Mouse (Mus musculus) macrophage (primary cell): ENCODE data around the gene Ptov1. TPM values are rescaled to one million over a fixed set of nuclear protein-coding genes. Genes with fewer than 3 reads are reported as not detected.

Experiments
- H3K27ac ChIP-seq: fragments of 350-480 bp; formaldehyde crosslinking; 2 replicates; pipeline ENCODE4 v1.9.0; 2021
- H3K36me3 ChIP-seq: fragments of 350-480 bp; formaldehyde crosslinking; 2 replicates; pipeline ENCODE4 v1.9.0; 2021; ENCODE audit errors: inconsistent target
- H3K4me3 ChIP-seq: fragments of 350-480 bp; formaldehyde crosslinking; 2 replicates; pipeline ENCODE4 v1.9.0; 2021; ENCODE audit errors: inconsistent target
- H3K79me2 ChIP-seq: fragments of 350-480 bp; formaldehyde crosslinking; 2 replicates; pipeline ENCODE4 v1.9.0; 2021; ENCODE audit errors: inconsistent target
- WGBS: methylation state at CpG from one replicate; pipeline ENCODE4 v1.1.7; 2026; ENCODE audit warnings: inconsistent platforms; ENCODE audit not compliant: missing documents; 5-methylcytosine and 5-hydroxymethylcytosine counted together
- polyA plus RNA-seq: library from polyadenylated mRNA; stranded (reverse); fragments of 250-400 nt; gene quantifications from 3 replicates; pipeline ENCODE4 v1.2.4, GENCODE M21; 2018; ENCODE audit warnings: inconsistent platforms

Ptov1 gene
- polyA plus RNA-seq, 1 experiment from 2014 or later, result 49.4 TPM

DNA sequence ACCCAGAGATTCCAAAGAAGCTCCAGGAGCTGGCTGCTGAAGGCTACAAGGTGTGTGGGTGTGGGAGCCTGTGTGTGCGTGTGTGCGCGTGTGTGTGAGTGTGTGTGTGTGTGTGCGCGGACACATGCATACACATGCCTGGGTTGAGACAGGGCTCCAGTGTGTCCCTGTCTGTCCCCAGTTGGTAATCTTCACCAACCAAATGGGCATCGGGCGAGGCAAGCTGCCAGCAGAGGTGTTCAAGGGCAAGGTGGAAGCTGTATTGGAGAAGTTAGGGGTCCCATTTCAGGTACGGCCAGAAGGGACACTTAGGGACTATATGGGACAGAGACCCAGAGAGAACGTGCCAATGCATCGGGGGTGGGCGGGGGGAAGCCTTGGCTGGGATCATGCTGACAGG is 9.7 kb downstream of the Ptov1 start:
- no peak overlapping the region for H3K27ac ChIP-seq
- H3K4me3 ChIP-seq, result no peak overlapping the region
- peaks cover 27% of the 10 kb centered on the region for H3K36me3 ChIP-seq
- 90% methylated on average over 11 of the region's 11 CpGs for WGBS
- peaks cover 61% of the 10 kb centered on the region for H3K79me2 ChIP-seq

DNA sequence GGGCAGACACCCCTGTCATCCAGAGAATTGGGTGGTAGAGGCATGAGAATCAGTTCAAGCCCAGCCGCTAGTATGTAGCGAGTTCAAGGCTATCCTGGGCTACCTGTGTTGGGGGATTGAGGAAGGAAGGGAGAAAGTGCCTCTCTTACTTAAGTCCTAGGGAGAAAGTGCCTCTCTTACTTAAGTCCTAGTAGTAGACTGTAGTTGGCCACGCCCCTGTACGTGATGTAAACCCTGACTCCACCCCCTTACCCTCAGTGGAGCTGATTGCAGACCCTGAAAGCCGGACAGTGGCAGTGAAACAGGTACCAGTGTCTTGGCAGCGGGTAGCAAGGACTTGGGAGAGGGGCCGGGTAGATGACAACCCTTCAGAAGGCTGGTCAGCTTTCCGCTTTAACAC is 11.7 kb downstream of the Ptov1 start:
- peaks cover 16% of the 10 kb centered on the region for H3K36me3 ChIP-seq
- H3K27ac ChIP-seq, result peak overlapping the region; percentile 95
- H3K79me2 ChIP-seq, result peaks cover 62% of the 10 kb centered on the region
- H3K4me3 ChIP-seq, result peak overlapping the region; percentile 81
- 30% methylated on average over 8 of the region's 8 CpGs for WGBS

DNA sequence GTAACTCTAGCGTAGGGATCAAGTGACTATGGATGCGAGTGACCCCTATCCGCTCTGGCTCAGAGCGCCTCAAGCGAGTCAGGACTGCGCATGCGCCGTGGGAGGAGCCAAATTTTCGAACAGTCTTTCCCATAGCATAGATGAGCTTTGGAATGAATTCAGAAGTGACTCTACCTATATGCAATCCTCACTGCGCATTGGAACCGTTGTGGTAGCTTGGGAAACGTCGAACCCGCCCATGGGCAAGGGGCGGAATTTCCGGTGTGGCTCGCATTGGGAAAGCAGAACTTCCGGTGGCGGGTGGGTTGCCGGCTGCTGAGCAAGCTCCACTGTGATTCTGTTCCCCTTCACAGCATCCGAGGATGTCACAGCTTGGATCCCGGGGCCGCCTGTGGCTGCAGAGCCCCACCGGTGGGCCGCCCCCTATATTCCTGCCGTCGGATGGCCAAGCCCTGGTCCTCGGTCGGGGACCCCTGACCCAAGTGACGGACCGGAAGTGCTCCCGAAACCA is 12.5 kb downstream of the Ptov1 start, which contains the start of gene Pnkp:
Pnkp (plus strand) TSS at position 98 of the 511 bp plus-strand sequence.
- WGBS, result 0% methylated on average over 28 of the region's 32 CpGs
- Histone ChIP-seq H3K27ac (peak within 1 kb of the TSS; percentile 95), H3K4me3 (peak within 1 kb of the TSS; percentile 81), H3K36me3 (peaks cover 8% of the 10 kb centered on the region), H3K79me2 (peaks cover 70% of the 10 kb centered on the region)

DNA sequence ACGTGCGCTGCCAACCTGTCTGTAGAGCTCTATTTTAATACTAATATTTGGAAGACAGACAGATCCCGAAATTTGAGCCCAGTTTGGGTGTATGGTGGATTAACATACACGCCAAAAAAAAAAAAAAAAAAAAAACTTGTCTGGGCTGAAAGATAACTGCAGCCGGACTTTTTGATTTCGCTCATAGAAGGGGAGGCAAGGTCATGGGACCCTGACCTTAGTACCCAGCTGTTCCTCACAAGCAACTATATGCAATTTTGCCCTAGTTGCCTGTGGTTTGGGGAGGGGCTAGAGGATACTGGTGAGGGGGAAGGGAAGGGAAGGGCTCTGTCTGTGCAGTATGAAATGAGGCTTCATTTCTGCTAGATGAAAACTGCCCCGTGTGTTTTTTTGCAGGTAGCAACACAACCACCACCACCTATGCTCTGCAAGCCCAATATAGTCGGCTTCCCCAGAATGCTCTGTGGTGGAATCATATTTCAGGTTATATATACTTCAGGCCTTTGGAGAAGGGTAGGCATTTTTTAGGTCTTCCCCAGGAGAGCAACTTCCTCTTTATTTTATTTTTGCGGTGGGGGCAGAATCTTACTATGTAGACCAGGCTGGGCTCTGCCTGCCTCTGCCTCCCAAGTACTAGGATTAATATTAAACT is 13.2 kb downstream of the Ptov1 start:
- Histone ChIP-seq H3K79me2 (peaks cover 74% of the 10 kb centered on the region), H3K36me3 (peaks cover 1% of the 10 kb centered on the region; the same call in 1 of the 2 replicates), H3K27ac (peak overlapping the region; percentile 95), H3K4me3 (peak overlapping the region; percentile 81)
- WGBS, result 31% methylated on average over 9 of the region's 9 CpGs

DNA sequence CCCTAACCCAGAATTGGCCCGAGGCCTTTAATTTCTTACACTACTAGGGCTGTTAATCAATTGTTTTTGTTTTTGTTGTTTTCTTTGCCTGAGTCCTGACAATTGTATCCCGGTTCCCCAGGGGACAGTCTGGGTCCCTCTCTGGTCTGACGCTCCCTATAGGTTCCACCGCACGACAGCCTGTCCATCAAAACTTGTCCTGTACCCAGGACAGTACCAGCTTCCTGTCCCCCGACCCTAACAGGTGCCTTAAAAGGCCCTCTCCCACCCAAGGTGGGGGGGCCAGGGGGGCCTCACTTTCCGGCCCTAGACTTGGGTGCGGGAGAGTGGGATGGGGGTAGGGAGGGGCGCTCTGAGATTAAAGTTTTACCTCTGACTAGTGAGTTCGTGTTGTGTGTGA is 14.6 kb downstream of the Ptov1 start:
- WGBS, result 41% methylated on average over 10 of the region's 10 CpGs

DNA sequence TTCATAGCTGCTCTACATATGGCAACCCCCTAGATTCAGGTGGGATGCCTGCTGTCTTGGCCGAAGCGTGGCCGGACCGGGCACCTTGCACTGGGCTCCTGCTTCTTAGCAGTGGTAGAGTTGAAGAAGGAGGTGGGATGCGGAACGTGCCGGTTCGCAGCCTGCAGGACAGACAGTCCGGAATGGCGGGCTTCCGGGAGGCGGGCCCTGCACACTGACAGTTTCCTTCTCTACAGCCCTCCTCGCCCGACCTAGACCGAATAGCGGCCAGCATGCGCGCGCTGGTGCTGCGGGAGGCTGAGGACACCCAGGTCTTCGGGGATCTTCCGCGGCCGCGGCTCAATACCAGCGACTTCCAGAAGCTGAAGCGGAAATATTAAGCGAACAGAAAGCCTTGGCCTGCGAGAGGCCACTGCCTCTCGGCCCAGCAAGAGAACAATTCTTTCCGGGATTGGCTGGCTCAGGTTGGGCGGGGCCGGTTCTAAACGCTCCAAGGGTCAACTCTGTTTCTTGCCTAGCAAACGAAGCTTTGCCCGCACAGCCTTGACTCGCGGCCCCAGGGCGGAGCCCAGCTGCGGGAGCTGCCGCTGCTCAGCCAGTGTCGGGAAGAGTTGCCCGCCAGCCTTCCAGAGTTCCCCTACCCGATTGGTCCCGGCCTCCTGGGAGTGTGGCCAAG is 15.1 kb downstream of the Ptov1 start:
- Histone ChIP-seq H3K36me3 (no peaks in the 10 kb centered on the region), H3K79me2 (peaks cover 67% of the 10 kb centered on the region), H3K4me3 (peak overlapping the region; percentile 73), H3K27ac (peak overlapping the region; percentile 95)
- 1% methylated on average over 45 of the region's 45 CpGs for WGBS

More for the DNA sequence above, 14.6 kb downstream of the Ptov1 start:
- peak overlapping the region; percentile 73 for H3K4me3 ChIP-seq
- H3K79me2 ChIP-seq, result peaks cover 72% of the 10 kb centered on the region
- H3K27ac ChIP-seq, result peak overlapping the region; percentile 95
- H3K36me3 ChIP-seq, result no peaks in the 10 kb centered on the region

DNA sequence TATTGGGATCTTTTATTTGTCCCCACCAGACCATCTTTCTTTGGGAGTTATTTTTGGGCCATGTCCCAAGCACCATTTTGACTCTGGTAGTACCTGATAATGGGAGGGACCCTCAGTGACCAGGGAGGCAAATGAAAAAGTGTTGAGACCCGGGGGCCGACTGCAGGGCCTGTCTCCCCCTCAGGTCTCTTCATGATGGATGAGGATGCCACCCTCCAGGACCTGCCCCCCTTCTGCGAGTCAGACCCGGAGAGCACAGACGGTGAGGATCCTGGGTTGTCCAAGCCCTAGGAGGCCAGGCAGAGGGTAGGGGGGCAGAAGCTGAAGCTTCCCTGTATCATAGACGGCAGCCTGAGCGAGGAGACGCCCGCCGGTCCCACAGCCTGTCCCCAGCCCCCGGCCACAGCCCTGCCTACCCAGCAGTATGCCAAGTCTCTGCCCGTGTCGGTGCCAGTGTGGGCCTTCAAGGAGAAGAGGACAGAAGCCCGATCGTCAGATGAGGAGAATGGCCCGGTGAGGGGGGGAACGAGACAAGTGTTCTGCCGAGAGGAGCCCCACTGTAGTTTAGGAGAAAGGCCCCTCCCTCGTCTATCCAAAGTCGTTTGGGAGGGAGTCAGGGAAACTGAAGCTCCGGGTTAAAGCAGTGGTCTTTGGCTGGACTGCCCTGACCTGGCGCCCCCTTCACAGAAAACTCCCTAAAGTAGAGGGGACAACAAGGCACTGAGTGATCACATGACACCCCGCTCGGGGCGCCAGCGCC is 15.8 kb downstream of the Ptov1 start:
- peak overlapping the region; percentile 95 for H3K27ac ChIP-seq
- 31% methylated on average over 26 of the region's 26 CpGs for WGBS

DNA sequence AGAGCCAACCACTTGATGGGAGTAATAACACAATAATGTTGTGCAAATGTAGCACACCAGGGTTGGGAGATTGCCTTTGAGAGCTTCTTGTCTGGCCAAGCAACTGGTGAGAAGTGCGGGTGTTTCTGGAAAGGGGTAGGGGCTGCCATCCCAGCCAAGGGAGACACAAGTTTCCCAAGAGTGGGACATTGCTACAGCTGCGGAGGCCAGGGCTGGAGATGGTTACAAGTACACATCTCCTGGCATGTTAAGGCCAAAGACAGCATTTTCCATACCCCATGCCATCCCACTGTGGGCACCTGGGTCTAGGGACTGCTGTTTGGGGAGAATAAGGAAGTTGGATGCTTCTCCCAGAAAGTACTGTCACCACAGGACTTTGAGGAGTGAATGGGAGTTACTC is 16.5 kb downstream of the Ptov1 start:
- WGBS, result 88% methylated on average over 2 of the region's 2 CpGs
- peaks cover 55% of the 10 kb centered on the region for H3K79me2 ChIP-seq
- no peak overlapping the region for H3K27ac ChIP-seq
- no peaks in the 10 kb centered on the region for H3K36me3 ChIP-seq
- no peak overlapping the region for H3K4me3 ChIP-seq

More for the DNA sequence above, 15.8 kb downstream of the Ptov1 start:
- Histone ChIP-seq H3K36me3 (no peaks in the 10 kb centered on the region), H3K79me2 (peaks cover 59% of the 10 kb centered on the region), H3K4me3 (peak overlapping the region; percentile 73)

DNA sequence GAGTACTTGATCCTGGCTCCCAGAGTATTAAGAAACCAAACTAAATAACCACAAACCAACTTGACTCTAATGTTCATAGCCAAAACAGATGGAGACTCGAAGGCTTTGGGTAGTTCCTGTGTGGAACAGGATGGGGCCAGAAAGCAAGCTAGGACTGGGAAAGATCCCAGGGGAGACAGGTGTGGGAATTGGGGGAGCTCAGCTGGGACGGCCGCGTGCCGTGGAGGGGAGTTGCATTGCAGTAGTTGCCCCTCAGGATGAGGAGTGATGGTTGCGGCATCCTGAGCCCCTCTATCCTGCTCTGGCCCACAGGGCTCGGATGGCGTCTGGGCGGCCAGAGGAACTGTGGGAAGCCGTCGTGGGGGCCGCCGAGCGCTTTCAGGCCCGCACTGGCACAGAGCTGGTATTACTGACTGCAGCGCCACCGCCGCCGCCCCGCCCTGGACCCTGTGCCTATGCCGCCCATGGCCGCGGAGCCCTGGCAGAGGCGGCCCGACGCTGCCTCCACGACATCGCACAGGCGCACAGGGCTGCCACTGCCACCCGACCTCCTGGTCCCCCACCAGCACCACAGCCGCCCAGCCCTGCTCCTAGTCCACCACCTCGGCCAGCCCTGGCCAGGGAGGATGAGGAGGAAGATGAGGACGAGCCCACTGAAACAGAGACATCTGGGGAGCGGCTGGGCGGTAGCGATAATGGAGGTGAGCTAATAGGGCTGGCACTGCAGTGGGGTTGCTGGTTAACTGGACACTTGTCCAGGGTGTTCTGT is 17.1 kb downstream of the Ptov1 start:
- Histone ChIP-seq H3K79me2 (peaks cover 55% of the 10 kb centered on the region), H3K36me3 (no peaks in the 10 kb centered on the region), H3K4me3 (no peak overlapping the region), H3K27ac (no peak overlapping the region)
- 93% methylated on average over 23 of the region's 36 CpGs for WGBS

DNA sequence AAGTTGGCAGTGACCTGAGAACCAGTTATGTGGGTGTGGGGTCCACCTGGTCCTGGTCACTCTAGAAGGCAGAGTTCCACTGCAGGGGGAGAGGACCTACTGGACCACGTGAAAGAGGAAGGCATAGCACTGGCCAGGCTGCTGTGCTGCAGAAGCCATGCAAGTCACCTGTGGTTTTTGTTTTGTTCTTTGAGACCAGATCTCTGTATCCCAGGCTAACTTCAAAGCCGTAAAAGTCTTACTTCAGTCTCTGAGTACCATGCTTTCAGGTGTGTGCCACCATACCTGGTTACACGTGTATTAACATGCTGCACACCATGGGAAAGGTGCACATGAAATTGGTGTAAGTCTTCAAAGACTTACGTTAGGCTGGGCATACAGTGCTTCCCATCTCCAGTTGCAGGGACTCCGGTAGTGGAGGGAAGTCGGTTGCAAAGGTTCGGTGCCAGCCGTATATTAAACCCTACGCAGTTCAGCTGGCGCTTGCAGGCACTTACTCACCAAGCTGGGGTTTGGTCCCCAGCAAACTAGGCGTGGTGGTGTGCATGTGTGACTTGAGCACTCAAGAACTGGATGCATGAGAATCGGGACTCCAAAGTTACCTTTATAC is 17.9 kb downstream of the Ptov1 start:
- Histone ChIP-seq H3K36me3 (peaks cover under 1% of the 10 kb centered on the region; the same call in 1 of the 2 replicates), H3K4me3 (no peak overlapping the region), H3K27ac (no peak overlapping the region), H3K79me2 (peaks cover 60% of the 10 kb centered on the region)
- 88% methylated on average over 11 of the region's 12 CpGs for WGBS

DNA sequence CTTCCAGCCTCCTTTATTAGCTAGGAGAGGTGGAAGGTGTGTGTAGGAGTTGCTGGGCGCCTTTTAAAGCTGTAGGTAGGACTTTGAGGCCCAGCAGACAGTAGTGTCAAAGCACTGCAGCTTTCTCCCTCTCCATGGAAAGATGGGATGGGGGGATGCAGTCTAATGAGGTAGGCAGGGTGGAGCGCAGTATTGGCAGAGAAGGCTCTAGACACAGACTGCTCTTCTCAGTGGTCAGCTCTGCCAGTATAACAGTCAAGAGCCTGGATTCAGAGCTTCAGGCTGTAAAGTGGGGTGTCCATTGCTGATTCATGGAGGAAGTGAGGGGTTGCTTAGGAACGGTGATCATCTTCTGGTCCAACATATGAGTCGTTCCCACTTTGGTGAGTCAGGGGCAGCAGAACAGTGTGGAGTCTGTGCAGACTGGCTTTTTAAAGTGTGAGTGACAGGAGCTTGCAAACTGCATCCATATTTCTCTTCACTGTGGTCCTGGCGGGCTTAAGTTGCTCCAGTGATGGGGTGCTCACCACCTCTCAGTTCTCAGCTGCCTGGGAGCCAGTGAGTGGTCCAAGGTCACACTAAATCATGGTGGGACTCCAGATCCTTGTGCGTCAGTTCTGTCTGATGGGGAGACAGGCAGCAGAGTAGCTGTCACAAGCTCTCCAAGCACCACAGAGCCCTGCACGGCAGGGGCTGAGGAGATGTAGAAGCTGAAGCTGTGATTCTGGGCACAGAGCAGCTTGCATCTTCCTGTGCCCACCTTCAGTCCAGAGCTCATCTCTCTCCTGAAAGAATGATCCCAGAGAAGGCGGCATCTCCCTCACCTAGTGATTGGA is 18.6 kb downstream of the Ptov1 start:
- WGBS, result 62% methylated on average over 8 of the region's 8 CpGs
- Histone ChIP-seq H3K4me3 (peak overlapping the region; percentile 81), H3K79me2 (peaks cover 67% of the 10 kb centered on the region), H3K27ac (peak overlapping the region; percentile 99), H3K36me3 (peaks cover 8% of the 10 kb centered on the region; the same call in 1 of the 2 replicates)

DNA sequence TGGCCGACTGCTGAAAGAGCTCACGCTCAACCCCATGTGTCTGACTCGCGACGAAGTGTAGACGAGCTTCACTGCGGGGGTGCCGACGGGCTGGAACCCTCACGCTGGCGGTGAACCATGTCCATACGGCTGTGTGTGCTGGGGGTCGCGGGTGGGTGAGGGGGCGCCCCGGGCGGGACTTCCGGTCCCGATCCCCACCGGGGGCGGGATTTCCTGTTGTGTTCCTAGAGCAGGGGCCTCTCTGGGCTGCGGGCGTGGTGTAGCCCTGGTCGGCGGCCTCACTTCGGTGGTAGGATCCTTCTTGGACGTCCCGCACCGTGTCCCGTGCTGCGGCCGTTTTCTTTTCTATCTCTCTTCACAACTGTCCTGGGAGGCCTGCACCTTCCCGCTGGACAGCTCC is 19.4 kb downstream of the Ptov1 start:
- Histone ChIP-seq H3K79me2 (peaks cover 66% of the 10 kb centered on the region), H3K36me3 (peaks cover 17% of the 10 kb centered on the region), H3K4me3 (peak overlapping the region; percentile 81), H3K27ac (peak overlapping the region; percentile 99)
- WGBS, result under 1% methylated on average over 22 of the region's 33 CpGs
